Mouse (Mus musculus): Measurements from ENCODE around the gene Defb35. TPM values are rescaled to one million over a fixed set of nuclear protein-coding genes. Genes with fewer than 3 reads are reported as not detected.
"Not testable (repeated sequence)": the region's sequence is repeated elsewhere in the genome, so short reads cannot be mapped to it uniquely, and the experiment has no call there.

Defb35 gene
- total RNA-seq (2014; fragmentation: Nextera tagmentation) (not detected in 2 replicates), total RNA-seq (2017) (not detected in 2 replicates)

DNA sequence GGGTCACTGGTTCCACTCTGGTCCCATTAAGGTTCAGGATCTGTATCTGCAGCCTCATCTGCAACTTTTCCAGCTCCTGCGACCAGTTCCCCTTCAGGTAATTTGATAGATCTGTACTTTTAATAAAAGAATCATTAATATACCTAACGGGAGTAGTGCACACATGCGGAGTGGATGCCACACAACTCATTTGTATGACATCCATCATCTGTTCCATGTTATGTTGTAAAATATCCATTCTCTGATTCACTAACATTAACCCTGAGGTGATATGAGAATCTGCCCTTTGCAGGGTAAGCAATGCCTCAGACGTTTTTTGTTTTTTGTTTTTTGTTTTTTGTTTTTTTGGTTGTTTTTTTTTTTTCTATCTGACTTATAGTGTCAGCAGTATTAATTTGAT, at the start of gene Defb35:
TSS of gene Defb35 (plus strand) at position 301 of the 400 bp plus-strand sequence.
- not testable (repeated sequence) for ATAC-seq (replicated peaks; ENCODE audit: poor library complexity, severe bottlenecking)

DNA sequence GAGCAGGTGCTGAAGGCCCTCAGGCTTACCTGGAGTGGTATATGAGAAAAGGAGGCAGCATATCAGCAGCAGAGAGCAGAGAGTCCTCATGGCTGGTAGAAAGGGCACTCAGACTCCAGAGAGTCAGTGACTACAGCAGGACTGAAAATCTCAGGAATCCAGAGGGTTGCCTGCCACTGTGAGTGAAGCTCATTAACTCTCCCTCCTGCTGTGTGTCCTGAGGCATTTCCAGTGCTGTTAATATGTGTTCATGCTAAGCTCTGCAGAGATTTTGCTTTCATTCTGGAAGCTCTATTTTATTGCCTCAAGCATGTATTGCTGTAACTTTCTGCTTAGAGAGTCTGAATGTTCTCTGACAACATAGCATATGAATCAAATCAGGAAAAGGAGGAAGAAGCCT, 31.9 kb upstream of the Defb35 start, which contains the start of gene Defb11:
TSS of gene Defb11 (minus strand) at position 123 of the 400 bp plus-strand sequence.
- not testable (repeated sequence) for ATAC-seq (replicated peaks; ENCODE audit: poor library complexity, severe bottlenecking)

DNA sequence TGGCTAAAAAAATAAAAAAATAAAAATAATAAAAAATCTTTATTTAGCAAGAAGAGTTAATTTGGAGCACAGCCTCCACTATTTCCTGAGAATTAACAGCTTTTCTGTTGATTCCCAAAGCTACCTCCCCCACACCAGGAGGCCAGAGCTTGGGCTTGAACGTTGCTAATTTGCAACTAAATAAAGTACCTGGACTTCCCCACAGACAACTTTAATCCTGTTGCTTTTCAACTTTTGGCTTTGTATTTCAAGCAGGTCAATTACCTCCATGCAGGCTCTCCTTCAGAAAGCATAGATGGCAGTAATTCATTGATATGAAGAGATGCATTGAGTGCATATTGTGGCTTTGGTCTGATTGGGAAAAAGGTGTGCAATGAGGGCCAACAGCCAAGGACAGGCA, 26.2 kb upstream of the Defb35 start:
- no peak for ATAC-seq (replicated peaks; ENCODE audit: poor library complexity, severe bottlenecking)

DNA sequence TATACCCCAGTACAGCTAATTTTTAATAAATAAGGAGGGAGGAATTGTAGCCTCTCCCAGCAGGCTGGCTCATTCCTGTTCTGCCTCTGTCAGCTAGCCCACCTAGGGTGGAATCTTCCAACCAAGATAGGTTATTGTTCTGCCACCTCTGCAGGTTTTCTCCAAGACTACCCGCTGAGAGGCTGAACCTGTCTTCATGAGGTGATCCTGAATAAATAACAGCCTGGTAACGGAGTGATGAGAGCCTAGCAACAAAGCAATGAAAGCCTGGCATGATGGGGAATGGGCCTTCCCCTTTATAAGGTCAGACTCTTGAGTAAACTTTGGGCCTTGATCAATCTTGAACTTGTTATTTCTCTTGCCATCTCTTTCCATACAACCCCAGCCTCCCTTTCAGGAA, 25.6 kb upstream of the Defb35 start:
- no peak for ATAC-seq (replicated peaks; ENCODE audit: poor library complexity, severe bottlenecking)

DNA sequence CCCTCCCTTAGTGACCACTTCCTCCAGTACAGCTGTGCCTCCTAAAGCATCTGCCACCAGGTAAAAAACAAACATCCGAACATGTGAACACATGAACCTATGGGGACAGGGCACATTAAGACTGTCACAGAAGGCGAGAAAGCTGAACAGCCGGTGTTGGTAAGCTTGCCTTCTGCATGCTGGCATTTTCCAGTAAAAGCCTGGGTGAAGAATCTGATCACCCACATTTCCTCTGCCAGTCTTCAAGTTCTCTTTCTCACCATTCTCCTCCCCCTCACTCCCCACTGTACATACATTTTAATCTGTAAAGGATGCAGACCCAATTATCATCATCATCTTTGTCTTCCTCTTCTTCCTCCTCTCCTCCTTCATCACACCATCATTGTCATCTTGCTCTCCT, 22.5 kb upstream of the Defb35 start:
- no peak for ATAC-seq (replicated peaks; ENCODE audit: poor library complexity, severe bottlenecking)

DNA sequence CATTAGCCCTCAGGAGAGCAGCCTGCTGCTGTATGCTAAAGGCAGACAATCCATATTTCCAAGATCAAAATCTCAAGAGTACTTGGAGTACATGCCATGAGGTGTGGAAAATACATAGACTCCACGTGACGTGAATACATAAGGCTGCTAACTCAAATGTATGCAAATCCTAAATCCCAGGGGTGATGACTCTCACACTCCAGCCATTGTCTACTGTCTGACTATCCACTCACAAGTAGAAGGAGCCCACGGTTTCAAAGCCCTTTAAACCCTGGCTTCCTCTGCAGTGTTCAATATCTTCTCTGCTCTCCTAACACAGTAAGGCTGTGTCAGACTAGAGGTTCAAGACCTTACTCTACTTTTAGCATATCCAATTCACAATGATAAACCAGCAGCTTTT, 7.4 kb upstream of the Defb35 start:
- ATAC-seq (replicated peaks; ENCODE audit: poor library complexity, severe bottlenecking) = not testable (repeated sequence)

DNA sequence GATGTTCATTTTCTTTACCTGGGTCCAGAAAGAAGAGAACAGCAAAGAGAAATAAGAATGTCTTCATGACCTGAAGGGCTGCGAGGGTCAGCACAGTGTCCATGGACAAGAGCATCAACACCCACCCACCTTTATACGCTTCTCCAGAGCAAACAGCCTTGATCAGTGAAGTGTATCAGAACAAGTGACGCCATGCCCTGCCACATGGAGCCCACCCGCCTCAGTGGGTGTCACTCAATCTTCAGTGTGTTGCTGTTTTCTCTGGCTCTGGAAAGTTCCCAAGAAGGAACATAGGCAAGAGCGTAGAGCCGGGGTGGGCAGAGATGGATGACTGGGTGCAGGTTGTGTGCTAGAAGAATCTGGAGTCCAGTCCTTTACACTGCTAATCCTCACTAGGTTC, 5.5 kb upstream of the Defb35 start, which contains the start of gene Defb15:
TSS of gene Defb15 (minus strand) at position 101 of the 400 bp plus-strand sequence.
- no peak for ATAC-seq (replicated peaks; ENCODE audit: poor library complexity, severe bottlenecking)

DNA sequence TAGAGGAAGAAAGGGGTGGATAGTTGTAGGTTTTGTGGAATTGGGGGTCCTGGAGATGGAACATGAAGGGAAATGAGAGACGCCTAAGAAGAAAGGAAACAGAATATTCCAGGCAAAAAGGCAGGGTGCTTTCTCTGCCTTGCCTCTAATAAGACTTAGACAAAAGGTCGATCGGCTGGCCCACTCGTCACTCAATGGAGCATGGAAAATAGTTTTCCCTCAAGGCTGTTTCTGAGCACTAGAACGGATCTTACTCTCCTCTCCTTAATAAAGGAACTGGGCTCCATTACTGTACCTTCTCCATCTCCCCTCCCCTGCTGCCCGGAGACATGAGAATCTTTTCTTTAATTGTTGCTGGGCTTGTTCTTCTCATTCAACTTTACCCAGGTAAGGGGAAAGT, 8.3 kb downstream of the Defb35 start, which contains the start of gene Defb13:
TSS of gene Defb13 (plus strand) at position 301 of the 400 bp plus-strand sequence.
- ATAC-seq (replicated peaks; ENCODE audit: poor library complexity, severe bottlenecking) = no peak

DNA sequence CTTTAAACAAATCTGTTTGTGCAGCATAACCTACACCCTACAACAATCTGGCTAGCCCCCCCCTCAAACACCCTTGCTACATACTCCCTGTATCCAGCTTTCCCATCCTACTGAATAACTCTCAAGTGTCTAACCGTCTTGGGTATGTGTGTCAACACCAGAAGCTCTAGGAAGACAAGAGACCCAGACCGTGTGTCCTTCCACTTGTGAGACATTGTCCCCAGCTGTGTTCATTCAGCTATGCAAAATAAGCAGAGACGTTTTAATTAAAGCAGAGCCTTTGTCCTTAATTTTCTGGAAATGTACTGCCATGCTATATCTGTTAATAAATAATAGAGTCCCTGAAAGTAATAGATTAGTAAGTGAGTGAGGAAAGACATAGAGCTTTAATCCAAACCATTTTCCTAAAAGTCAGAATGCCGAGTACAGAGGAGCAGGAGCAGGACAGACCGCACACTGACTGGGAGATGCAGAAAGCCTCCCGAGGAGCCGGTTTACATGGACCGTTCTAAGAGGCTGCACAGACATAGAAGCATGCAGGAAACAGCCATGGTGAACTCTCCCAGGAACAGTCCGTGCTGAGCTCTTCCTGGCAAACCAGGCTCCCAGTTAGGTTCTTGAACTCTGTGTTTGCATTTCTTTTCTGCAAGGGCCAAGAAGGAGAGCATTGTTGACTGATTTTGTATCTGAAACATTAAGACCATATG, 9.3 kb downstream of the Defb35 start:
- no peak for ATAC-seq (replicated peaks; ENCODE audit: poor library complexity, severe bottlenecking)

DNA sequence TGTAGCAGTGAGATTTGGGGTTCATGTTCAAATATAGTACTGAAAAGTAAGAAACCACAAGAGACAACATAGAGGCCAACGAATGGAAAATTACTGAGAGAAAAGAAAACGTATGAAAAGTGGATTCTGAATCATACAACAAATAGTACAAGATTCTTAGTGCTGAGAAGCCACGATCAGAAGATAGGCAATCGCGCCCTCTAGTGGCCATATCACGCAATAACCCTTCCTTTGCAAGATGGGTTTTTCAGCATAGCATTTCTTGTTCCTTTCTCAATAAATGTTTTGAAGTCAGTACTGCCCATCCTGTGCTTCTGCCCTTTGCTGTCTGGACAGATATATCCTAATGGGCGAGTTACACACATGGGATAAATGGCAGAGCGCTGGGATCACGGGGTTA, 17.2 kb downstream of the Defb35 start:
- ATAC-seq (replicated peaks; ENCODE audit: poor library complexity, severe bottlenecking) = peak; percentile 52; the same call in 1 of the 2 replicates

DNA sequence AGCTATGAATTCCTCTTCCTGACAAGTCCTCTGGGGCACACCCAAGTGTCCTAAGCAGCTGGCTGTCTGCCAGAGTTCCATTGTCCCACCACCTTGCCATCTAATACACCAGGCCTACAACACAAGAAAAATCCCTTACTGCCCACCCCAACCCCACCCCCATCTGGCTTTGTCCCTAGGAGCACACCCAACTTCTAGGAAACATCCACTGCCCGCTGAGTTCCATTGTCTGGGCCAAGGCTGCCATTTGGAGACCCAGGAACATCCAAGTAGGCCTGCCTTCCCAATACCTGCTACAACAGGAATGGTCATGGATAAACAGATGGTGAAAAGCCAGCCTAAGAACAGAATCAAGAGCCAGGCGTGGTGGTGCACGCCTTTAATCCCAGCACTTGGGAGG, 18.2 kb downstream of the Defb35 start:
- no peak for ATAC-seq (replicated peaks; ENCODE audit: poor library complexity, severe bottlenecking)

DNA sequence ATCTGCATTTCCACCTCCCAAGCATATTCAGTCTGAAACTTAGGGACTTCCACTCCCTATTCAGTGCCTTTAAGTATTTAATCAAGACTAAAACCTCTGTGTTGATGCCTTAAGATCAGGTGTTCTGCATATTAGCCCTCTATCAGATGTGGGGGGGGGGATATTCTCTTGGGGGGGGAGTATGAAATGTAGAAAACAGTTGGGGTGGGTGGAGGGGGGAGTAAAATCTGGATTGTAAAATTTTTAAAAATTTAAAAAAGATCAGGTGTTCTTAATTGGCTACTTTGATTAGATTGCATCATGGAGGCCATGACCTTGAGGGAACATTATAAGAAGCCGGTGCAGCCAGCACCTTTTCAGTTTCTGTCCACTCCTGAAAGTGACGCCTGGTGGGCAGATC, 20.3 kb downstream of the Defb35 start, which contains the start of gene Fam90a1a:
TSS of gene Fam90a1a (plus strand) at position 301 of the 400 bp plus-strand sequence.
- ATAC-seq (replicated peaks; ENCODE audit: poor library complexity, severe bottlenecking) = no peak

DNA sequence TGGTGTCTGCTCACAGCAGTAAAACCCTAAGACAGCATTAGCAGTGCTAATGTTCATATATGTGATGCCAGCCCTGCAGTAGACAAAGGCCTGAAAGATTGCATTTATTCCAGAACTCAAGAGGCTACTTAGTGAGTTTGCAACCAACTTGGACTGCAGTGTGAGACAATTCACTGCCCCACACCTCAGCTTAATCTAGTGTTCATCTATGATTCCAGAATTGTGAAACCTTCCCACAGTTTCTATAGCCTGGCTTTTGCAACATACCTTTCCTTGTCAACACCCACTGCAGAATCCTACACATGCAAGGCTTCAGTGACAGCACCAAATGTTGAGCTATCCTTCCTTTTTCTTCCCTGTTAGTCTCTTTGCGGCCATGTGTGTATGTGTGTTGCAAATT, 28.5 kb downstream of the Defb35 start:
- ATAC-seq (replicated peaks; ENCODE audit: poor library complexity, severe bottlenecking) = no peak

DNA sequence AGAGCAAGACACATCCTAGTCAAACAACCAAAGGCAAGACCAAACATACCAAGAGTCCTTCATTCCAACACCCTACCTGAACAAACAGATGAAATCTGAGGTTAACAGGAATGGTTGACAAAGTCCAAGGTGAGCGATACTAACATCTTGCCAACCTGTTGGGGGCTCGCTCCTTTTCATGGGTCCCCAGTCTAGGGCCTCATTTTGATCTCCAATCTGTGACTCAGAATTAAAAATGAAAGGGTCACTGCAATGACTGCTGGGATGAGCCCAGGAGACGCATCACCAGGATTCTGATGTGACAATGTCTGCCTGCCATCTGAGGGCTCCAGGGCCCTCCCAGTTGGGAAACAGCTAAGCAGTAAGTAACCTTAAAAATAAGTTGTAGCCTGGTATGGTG, 31.3 kb downstream of the Defb35 start, which contains the start of gene Ccdc70:
TSS of gene Ccdc70 (plus strand) at position 301 of the 400 bp plus-strand sequence.
- ATAC-seq (replicated peaks; ENCODE audit: poor library complexity, severe bottlenecking) = no peak

DNA sequence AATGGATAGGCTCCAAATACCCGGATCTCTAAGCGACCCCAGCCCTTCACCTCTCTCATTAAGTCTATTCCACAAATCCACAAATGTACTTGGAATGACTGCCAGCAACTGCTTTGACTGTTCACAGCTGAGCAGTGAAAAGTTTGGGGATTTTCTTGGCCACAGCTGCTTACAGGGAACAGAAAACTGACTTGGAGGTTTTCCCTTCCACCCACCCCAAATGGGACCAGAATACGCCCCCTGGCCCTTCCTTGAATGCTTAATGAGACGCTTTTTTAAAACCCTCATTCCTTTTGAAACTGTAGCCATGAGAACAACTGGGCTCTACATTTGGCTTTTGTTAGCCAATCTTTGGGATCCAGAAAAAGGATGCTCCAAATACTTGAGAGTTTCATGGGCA, 40.0 kb downstream of the Defb35 start:
- ATAC-seq (replicated peaks; ENCODE audit: poor library complexity, severe bottlenecking) = no peak

DNA sequence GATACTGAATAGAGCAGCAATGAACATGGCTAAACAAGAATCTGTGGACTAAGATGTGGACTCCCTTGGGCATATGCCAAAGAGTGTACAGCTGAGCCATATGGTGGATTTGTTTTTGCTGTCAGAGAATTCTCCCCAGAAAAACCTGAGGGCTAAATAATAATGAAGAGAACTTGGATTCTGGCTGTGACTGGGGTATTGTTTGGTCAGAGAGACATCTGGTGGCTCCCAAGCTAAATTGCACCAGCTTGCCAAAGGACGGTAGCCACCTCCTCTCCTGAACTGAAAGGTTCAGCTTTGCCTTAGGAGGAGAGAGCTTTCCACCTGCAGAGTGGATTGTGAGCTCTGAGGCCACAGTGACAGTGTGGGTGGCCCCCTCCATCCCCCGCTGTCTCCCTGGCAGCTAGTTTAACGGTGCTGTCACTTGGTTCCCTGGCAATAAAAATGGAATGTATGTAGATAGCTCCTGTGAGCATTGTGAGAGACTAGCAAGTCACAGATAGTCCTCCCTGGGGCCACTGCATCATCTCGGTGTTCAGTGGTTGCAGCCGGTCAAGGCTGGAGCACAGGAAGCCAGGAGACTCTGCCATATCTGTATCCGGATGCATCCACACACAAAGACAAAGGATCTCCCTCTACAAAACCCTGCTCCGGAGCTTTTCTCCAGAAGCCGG, 43.6 kb downstream of the Defb35 start:
- ATAC-seq (replicated peaks; ENCODE audit: poor library complexity, severe bottlenecking) = no peak

Other genes with a start within 250 kb of the Defb35 start
- gene AY761184, start 234.7 kb upstream of the Defb35 start, total RNA-seq (2014; fragmentation: Nextera tagmentation) = not detected in 2 replicates
- gene AY761184, start 234.7 kb upstream of the Defb35 start, total RNA-seq (2017) = not detected in 2 replicates
- gene Defa24, start 203.9 kb upstream of the Defb35 start, total RNA-seq (2014; fragmentation: Nextera tagmentation) = not detected in 2 replicates
- gene Defa24, start 203.9 kb upstream of the Defb35 start, total RNA-seq (2017) = not detected in 2 replicates
- not detected in 2 replicates for gene Defb50, start 114.8 kb upstream of the Defb35 start, total RNA-seq (2014; fragmentation: Nextera tagmentation)
- gene Defb50, start 114.8 kb upstream of the Defb35 start, total RNA-seq (2017) = not detected in 2 replicates
- gene Defb2, start 98.4 kb upstream of the Defb35 start, total RNA-seq (2014; fragmentation: Nextera tagmentation) = not detected in 2 replicates
- not detected in 2 replicates for gene Defb2, start 98.4 kb upstream of the Defb35 start, total RNA-seq (2017)
- not detected in 2 replicates for gene Defb10, start 79.5 kb upstream of the Defb35 start, total RNA-seq (2014; fragmentation: Nextera tagmentation)
- gene Defb10, start 79.5 kb upstream of the Defb35 start, total RNA-seq (2017) = not detected in 2 replicates
- not detected in 2 replicates for gene Defb9, start 52.9 kb upstream of the Defb35 start, total RNA-seq (2014; fragmentation: Nextera tagmentation)
- not detected in 2 replicates for gene Defb9, start 52.9 kb upstream of the Defb35 start, total RNA-seq (2017)
- not detected in 2 replicates for gene Defb11, start 31.9 kb upstream of the Defb35 start, total RNA-seq (2014; fragmentation: Nextera tagmentation)
- not detected in 2 replicates for gene Defb11, start 31.9 kb upstream of the Defb35 start, total RNA-seq (2017)
- not detected in 2 replicates for gene Defb15, start 5.6 kb upstream of the Defb35 start, total RNA-seq (2014; fragmentation: Nextera tagmentation)
- gene Defb15, start 5.6 kb upstream of the Defb35 start, total RNA-seq (2017) = not detected in 2 replicates
- not detected in 2 replicates for gene Defb13, start 8.4 kb downstream of the Defb35 start, total RNA-seq (2014; fragmentation: Nextera tagmentation)
- not detected in 2 replicates for gene Defb13, start 8.4 kb downstream of the Defb35 start, total RNA-seq (2017)
- gene Fam90a1a, start 20.4 kb downstream of the Defb35 start, total RNA-seq (2014; fragmentation: Nextera tagmentation) = not detected in 2 replicates
- not detected in 2 replicates for gene Fam90a1a, start 20.4 kb downstream of the Defb35 start, total RNA-seq (2017)
- not detected in 2 replicates for gene Ccdc70, start 31.4 kb downstream of the Defb35 start, total RNA-seq (2014; fragmentation: Nextera tagmentation)
- gene Ccdc70, start 31.4 kb downstream of the Defb35 start, total RNA-seq (2017) = not detected in 2 replicates
- 0.32 and 0.53 TPM in 2 replicates for gene Atp7b, start 122.0 kb downstream of the Defb35 start, total RNA-seq (2014; fragmentation: Nextera tagmentation)
- 0.22 and 0.31 TPM in 2 replicates for gene Atp7b, start 122.0 kb downstream of the Defb35 start, total RNA-seq (2017)
- 9.6 and 11.4 TPM in 2 replicates for gene Alg11, start 122.4 kb downstream of the Defb35 start, total RNA-seq (2014; fragmentation: Nextera tagmentation)
- gene Alg11, start 122.4 kb downstream of the Defb35 start, total RNA-seq (2017) = 13.5 and 19.4 TPM in 2 replicates
- not detected in 2 replicates for gene Nek5, start 186.7 kb downstream of the Defb35 start, total RNA-seq (2014; fragmentation: Nextera tagmentation)
- gene Nek5, start 186.7 kb downstream of the Defb35 start, total RNA-seq (2017) = not detected in 2 replicates
- gene Nek3, start 228.1 kb downstream of the Defb35 start, total RNA-seq (2014; fragmentation: Nextera tagmentation) = 1.1 and 1.9 TPM in 2 replicates
- gene Nek3, start 228.1 kb downstream of the Defb35 start, total RNA-seq (2017) = 3.1 and 7.2 TPM in 2 replicates
- 35.7 and 43.3 TPM in 2 replicates for gene Ckap2, start 247.5 kb downstream of the Defb35 start, total RNA-seq (2014; fragmentation: Nextera tagmentation)
- 32.7 and 39.6 TPM in 2 replicates for gene Ckap2, start 247.5 kb downstream of the Defb35 start, total RNA-seq (2017)